Mouse (Mus musculus) thymus, postnatal 4 days (tissue): ENCODE measurements at regions not wholly inside any gene's neighbourhood (a gene's known extent, or its start where the extent isn't known, plus 50 kb on each side); places are given as distances from the start of the nearest gene placed in this dataset.

Experiments used
- DNase-seq: peaks from one replicate; pipeline ENCODE4 v3.0.0; 2021

GRCm38 (mm10) chr11:19767316-19767715 lies 156.9 kb upstream of the Spred2 start:
- DNase-seq = no peak

GRCm38 (mm10) chr11:19767871-19768270 lies 156.3 kb upstream of the Spred2 start:
- DNase-seq = no peak

- no peak for DNase-seq
These were observed 155.2 kb upstream of the Spred2 start for GRCm38 (mm10) chr11:19768962-19769361.

GRCm38 (mm10) chr11:19774010-19774409 lies 150.2 kb upstream of the Spred2 start:
- DNase-seq = no peak

GRCm38 (mm10) chr11:19775741-19776140 lies 148.4 kb upstream of the Spred2 start:
- no peak for DNase-seq

- DNase-seq = no peak
These were observed 147.5 kb upstream of the Spred2 start for GRCm38 (mm10) chr11:19776473-19777200.

- no peak for DNase-seq
These were observed 146.0 kb upstream of the Spred2 start for GRCm38 (mm10) chr11:19778191-19778590.

- no peak for DNase-seq
These were observed 139.1 kb upstream of the Spred2 start for GRCm38 (mm10) chr11:19785110-19785509.

GRCm38 (mm10) chr11:19796950-19797670 lies 127.1 kb upstream of the Spred2 start:
- DNase-seq = no peak

- DNase-seq = no peak
These were observed 114.8 kb upstream of the Spred2 start for GRCm38 (mm10) chr11:19809359-19809758.

- no peak for DNase-seq
These were observed 112.7 kb upstream of the Spred2 start for GRCm38 (mm10) chr11:19811271-19811991.

- no peak for DNase-seq
These were observed 112.0 kb upstream of the Spred2 start for GRCm38 (mm10) chr11:19811992-19812690.

GRCm38 (mm10) chr11:19813549-19813948 lies 110.6 kb upstream of the Spred2 start:
- DNase-seq = no peak

- no peak for DNase-seq
These were observed 101.2 kb upstream of the Spred2 start for GRCm38 (mm10) chr11:19822991-19823390.

GRCm38 (mm10) chr11:19823461-19823895 lies 100.7 kb upstream of the Spred2 start:
- DNase-seq = peak; percentile 73

- no peak for DNase-seq
These were observed 97.5 kb upstream of the Spred2 start for GRCm38 (mm10) chr11:19826481-19827185.

- DNase-seq = no peak
These were observed 96.2 kb upstream of the Spred2 start for GRCm38 (mm10) chr11:19827996-19828395.

- no peak for DNase-seq
These were observed 95.2 kb upstream of the Spred2 start for GRCm38 (mm10) chr11:19828959-19829401.

- DNase-seq = peak; percentile 41
These were observed 94.5 kb upstream of the Spred2 start for GRCm38 (mm10) chr11:19829564-19830279.

GRCm38 (mm10) chr11:19830280-19831062 lies 93.7 kb upstream of the Spred2 start:
- DNase-seq = peak; percentile 93

GRCm38 (mm10) chr11:19834561-19834960 lies 89.6 kb upstream of the Spred2 start:
- no peak for DNase-seq
